ENCODE assay signal across 17 mouse cellular contexts in genomic region chr16:25960345-25960744, GRCm38 (mm10).
DNase-seq lines count a peak whose midpoint lies in the region; ATAC-seq and TF ChIP-seq lines count a peak whose summit lies in the region.
"Had no signal": no experiment of that assay in that cellular context is flagged by ENCODE, and none has a peak within 500 bp of the region (broad histone marks: within the 10 kb centered on the region; RNA-seq: fewer than 3 reads in every experiment).

No protein-coding gene starts in this region.

- DNase-seq in midbrain, postnatal 0 days (ENCODE audit: low spot score) = peak; percentile 46
- no peak for DNase-seq in midbrain, embryonic 11.5 days (ENCODE audit: low spot score, missing footprints)
- DNase-seq in layer of hippocampus, adult 2 months (ENCODE audit: low spot score in 2 of 2) = peak; percentile 79 to 85
- peak; percentile 37 to 52 for DNase-seq in left cerebral cortex, postnatal 14 days (ENCODE audit: low spot score in 2 of 2)
- DNase-seq in heart, postnatal 4 days = no peak
- no peak for DNase-seq in adrenal gland, postnatal 25 days
- DNase-seq: adrenal gland, adult 8-10 months; gastrocnemius, postnatal 36 days; heart, postnatal 14 days; lung, embryonic 14.5 days; spleen, adult 18-20 months; thymus, adult 18-20 months had no signal

- WGBS in midbrain, postnatal 0 days = 90% methylated on average over 7 of the region's 7 CpGs
- 94% methylated on average over 7 of the region's 7 CpGs for WGBS in midbrain, embryonic 11.5 days
- WGBS in kidney, embryonic 16.5 days = 94% methylated on average over 7 of the region's 7 CpGs

- no peaks in the 10 kb centered on the region for H3K27me3 ChIP-seq in midbrain, postnatal 0 days (ENCODE audit: insufficient read depth, low read length)
- H3K27me3 ChIP-seq in midbrain, embryonic 11.5 days (ENCODE audit: control insufficient read depth, insufficient read depth, low read length) = no peaks in the 10 kb centered on the region
- H3K27me3 ChIP-seq in kidney, embryonic 16.5 days (ENCODE audit: insufficient read depth, low read length) = no peaks in the 10 kb centered on the region
- H3K27me3 ChIP-seq: neural tube, embryonic 15.5 days had no signal

- no peaks in the 10 kb centered on the region for H3K9me3 ChIP-seq in midbrain, postnatal 0 days (ENCODE audit: low read length)
- H3K9me3 ChIP-seq in midbrain, embryonic 11.5 days (ENCODE audit: control insufficient read depth, low read length) = no peaks in the 10 kb centered on the region
- no peaks in the 10 kb centered on the region for H3K9me3 ChIP-seq in kidney, embryonic 16.5 days (ENCODE audit: low read length)
- H3K9me3 ChIP-seq: midbrain, embryonic 10.5 days; neural tube, embryonic 15.5 days had no signal

- ATAC-seq in midbrain, postnatal 0 days (ENCODE audit: low FRiP score) = no peak
- no peak for ATAC-seq in midbrain, embryonic 11.5 days (ENCODE audit: low FRiP score)
- no peak for ATAC-seq in kidney, embryonic 16.5 days (ENCODE audit: low FRiP score, low TSS enrichment)
- ATAC-seq: CD4-positive, CD25-positive, alpha-beta regulatory T cell, adult 4 months; intestine, embryonic 16.5 days had no signal

- H3K27ac ChIP-seq in midbrain, postnatal 0 days (ENCODE audit: low read depth, low read length) = no peak overlapping the region
- H3K27ac ChIP-seq in midbrain, embryonic 11.5 days (ENCODE audit: low read depth, low read length) = no peak overlapping the region
- no peak overlapping the region for H3K27ac ChIP-seq in layer of hippocampus, adult 2 months
- H3K27ac ChIP-seq in kidney, embryonic 16.5 days (ENCODE audit: low read length) = no peak overlapping the region
- H3K27ac ChIP-seq: midbrain, embryonic 10.5 days; neural tube, embryonic 15.5 days had no signal

- H3K4me2 ChIP-seq in midbrain, postnatal 0 days (ENCODE audit: low read depth, low read length, poor library complexity, severe bottlenecking) = no peak overlapping the region
- H3K4me2 ChIP-seq in midbrain, embryonic 11.5 days = no peak overlapping the region
- no peak overlapping the region for H3K4me2 ChIP-seq in kidney, embryonic 16.5 days (replicated peaks; ENCODE audit: low read depth, low read length)
- H3K4me2 ChIP-seq: lung, embryonic 14.5 days; neural tube, embryonic 15.5 days had no signal

- TF ChIP-seq CTCF in midbrain, postnatal 0 days (IDR thresholded peaks at IDR 0.05) = no peak
- no peak for TF ChIP-seq CTCF in layer of hippocampus, adult 2 months (conservative IDR thresholded peaks at IDR 0.05)

- H3K36me3 ChIP-seq in midbrain, postnatal 0 days (ENCODE audit: insufficient read depth, low read length) = no peaks in the 10 kb centered on the region
- H3K36me3 ChIP-seq in midbrain, embryonic 11.5 days (ENCODE audit: control insufficient read depth, insufficient read depth, low read length) = no peaks in the 10 kb centered on the region; the same call in 1 of the 2 replicates
- H3K36me3 ChIP-seq in kidney, embryonic 16.5 days (ENCODE audit: insufficient read depth, low read length) = peaks cover under 1% of the 10 kb centered on the region; the same call in 1 of the 2 replicates
- H3K36me3 ChIP-seq: midbrain, embryonic 10.5 days; neural tube, embryonic 15.5 days had no signal

- no peak overlapping the region for H3K4me3 ChIP-seq in midbrain, postnatal 0 days (ENCODE audit: low read depth, low read length)
- no peak overlapping the region for H3K4me3 ChIP-seq in midbrain, embryonic 11.5 days (ENCODE audit: low read depth, low read length)
- H3K4me3 ChIP-seq in layer of hippocampus, adult 2 months = no peak overlapping the region
- no peak overlapping the region for H3K4me3 ChIP-seq in kidney, embryonic 16.5 days (ENCODE audit: low read length)
- H3K4me3 ChIP-seq: midbrain, embryonic 10.5 days; neural tube, embryonic 15.5 days had no signal

- H3K9ac ChIP-seq in midbrain, postnatal 0 days (replicated peaks; ENCODE audit: low read length, poor library complexity, severe bottlenecking) = no peak overlapping the region
- H3K9ac ChIP-seq in midbrain, embryonic 11.5 days (ENCODE audit: low read length) = no peak overlapping the region
- no peak overlapping the region for H3K9ac ChIP-seq in kidney, embryonic 16.5 days (replicated peaks; ENCODE audit: low read length)
- H3K9ac ChIP-seq: lung, embryonic 14.5 days; neural tube, embryonic 15.5 days had no signal

- intact Hi-C loops in left cerebral cortex, postnatal 14 days (cut with DNase I) = no loop called here

- no peaks in the 10 kb centered on the region for H3K4me1 ChIP-seq in midbrain, postnatal 0 days (ENCODE audit: insufficient read depth, low read length)
- no peaks in the 10 kb centered on the region for H3K4me1 ChIP-seq in midbrain, embryonic 11.5 days (ENCODE audit: control insufficient read depth, insufficient read depth, low read length)
- no peaks in the 10 kb centered on the region for H3K4me1 ChIP-seq in kidney, embryonic 16.5 days (ENCODE audit: insufficient read depth, low read length)
- H3K4me1 ChIP-seq: midbrain, embryonic 10.5 days; neural tube, embryonic 15.5 days had no signal

Comparison
In these comparisons a context has a peak if more than half of its experiments do, and no peak if none do; other contexts are left out.
1. DNase-seq: peak in midbrain, postnatal 0 days (single experiment), layer of hippocampus, adult 2 months (2 of 2) and left cerebral cortex, postnatal 14 days (2 of 2); none in midbrain, embryonic 11.5 days (single experiment), heart, postnatal 4 days (single experiment) and adrenal gland, postnatal 25 days (single experiment).